Mouse (Mus musculus): ENCODE results near the gene Dync1i1. TPM values are rescaled to one million over a fixed set of nuclear protein-coding genes. Genes with fewer than 3 reads are reported as not detected.
A peak's percentile ranks its signal among the peaks of the same experiment; 100 is the strongest.

Dync1i1 gene
- total RNA-seq, 4 experiments from 2014 or later = 114 to 143 (median 126) TPM

DNA sequence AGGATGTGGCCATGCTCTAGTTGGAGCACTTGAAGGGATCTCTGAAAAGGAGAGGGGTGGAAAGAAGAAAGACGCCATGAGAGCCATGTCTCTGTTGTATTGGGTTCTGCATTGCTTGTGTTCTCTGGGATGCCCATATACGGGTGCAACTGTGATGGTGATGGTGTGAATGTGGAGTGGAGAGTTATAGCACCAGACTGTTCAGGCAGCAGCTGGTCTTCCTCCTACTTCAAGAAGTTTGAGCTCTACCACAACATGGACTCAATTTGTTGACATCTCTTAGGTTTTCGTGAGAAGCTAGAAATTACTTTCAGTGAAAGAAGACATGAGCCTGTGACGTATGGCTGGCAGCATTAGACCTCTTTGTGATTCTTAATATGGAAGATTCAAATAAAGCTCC lies 44.8 kb downstream of the Dync1i1 start:
- DNase-seq (ENCODE audit: low spot score in 2 of 2) = peak in 1 of 2 experiments; percentile 9

DNA sequence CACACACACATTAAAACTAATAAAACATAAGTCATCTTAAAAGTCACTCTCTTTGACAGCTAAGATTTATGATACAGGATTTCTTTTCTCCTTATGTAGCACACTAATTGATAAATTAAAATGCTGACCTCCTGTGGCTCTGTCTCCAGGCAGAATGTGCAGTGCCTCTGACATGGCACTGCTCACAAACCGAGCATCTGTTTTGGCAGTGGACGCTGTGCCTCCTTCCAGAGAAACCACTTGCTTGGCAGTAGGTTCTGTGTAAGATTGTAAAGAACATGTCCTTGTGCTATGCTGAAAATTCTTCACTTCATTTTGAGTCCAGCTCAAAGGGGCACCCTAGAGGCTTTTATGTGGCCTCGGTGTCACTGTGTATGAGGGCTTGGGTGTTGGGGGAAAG lies 50.0 kb downstream of the Dync1i1 start:
- no peak for DNase-seq (ENCODE audit: low spot score in 2 of 2)

DNA sequence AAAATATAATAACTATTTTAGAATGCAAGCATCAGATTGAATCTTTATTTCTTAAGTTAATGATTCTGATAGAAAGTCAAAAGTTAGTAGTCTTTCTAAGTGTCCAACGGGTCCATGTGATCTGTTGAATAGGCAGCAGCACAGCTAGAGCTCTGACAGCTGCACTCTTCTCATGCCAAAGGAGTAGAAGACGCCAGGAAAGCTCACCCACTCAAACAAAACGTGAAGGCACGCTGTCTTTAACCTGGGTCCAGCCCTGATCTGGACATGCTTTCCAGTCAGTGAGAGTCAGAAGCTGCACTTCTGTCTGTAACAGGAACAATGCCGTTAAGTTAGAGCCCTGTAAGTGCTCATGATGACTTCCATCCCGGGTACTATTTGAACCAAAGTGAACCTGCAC lies 56.3 kb downstream of the Dync1i1 start:
- no peak for DNase-seq (ENCODE audit: low spot score in 2 of 2)

DNA sequence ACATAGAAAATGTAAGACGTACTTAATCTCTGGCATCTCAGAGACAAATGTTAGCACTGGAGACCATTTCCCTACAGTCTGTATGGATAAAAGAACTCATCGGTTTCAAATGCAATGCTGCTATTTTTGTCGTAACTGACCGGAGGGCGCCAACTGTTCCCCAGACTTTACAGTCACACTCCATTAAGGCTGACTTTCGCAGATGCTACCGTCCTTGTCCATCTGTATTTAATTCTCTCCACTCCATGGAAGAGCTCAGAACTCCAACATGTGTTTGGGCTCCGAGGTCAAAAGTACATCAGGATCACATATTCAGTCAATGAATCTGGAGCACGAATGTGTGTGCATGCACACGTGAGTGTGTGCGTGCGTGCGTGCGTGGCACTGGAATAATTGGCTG lies 58.4 kb downstream of the Dync1i1 start:
- DNase-seq (ENCODE audit: low spot score in 2 of 2) = no peak

DNA sequence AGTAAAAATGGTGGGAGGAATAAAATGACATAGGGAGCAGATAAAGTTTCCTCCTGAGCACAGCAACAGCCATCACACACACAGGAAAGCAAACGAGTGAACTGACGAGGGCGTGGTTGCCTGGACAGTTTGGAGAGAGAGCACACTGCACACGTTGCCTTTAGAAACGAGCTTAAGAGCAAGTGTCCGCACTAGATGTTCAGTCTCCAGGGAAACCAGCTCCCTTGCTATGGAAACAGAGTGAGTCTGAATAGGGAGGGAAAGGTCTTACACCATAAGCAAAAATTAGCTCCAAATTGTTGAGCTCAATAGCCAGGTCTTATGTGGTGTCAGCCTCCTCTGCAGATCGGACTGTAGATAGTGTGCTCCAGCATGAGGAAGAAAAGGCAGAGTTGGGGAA lies 65.2 kb downstream of the Dync1i1 start:
- no peak for DNase-seq (ENCODE audit: low spot score in 2 of 2)

DNA sequence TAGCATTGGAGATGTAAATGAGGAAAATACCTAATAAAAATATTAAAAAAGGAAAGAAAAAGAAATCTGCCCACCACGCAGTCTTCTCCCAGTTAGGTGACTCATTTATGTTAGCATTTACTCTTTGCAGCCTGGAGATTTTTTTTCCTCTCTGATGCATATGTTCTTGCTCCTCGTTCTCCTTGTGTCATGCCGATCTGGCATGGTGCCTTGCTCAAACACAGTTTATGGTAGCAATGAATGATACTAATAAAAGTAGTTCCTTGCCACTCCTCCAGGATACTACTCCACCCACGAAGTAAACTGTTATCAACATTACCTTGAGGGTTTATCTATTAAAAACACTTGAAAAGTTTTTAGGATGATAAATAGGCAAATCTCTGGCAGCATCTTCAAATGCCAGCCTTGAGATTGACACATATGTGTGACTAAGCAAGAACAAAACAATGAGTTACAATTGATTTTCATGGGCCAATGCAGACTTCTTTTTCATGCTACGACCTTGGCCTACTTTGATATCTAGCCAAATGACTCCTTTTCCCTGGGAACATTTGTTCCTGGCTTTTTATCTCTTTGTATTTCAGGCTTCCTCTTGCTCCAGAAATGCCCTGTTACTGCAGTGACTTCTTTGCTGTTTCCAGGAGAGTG lies 68.8 kb downstream of the Dync1i1 start:
- DNase-seq (ENCODE audit: low spot score in 2 of 2) = peak in 1 of 2 experiments; percentile 26

DNA sequence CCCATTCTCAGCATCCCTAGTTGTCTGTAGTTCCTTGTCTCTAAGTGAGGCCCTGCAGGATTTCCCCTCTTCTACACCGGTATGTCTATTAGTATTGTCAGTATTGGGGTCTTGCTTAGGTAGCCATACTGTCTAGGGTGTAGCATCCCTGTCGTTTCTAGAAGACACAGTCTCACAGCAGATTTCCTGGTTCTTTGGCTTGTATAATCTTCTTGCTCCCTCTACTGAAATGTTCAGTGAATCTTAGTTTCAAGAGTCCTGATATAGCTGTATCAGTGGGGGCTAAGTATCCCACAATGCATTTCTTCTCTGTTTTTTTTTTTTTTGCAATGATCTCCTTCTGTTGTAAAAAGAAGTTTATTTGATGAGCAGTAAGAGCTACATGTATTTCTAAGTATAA lies 69.9 kb downstream of the Dync1i1 start:
- DNase-seq (ENCODE audit: low spot score in 2 of 2) = no peak

DNA sequence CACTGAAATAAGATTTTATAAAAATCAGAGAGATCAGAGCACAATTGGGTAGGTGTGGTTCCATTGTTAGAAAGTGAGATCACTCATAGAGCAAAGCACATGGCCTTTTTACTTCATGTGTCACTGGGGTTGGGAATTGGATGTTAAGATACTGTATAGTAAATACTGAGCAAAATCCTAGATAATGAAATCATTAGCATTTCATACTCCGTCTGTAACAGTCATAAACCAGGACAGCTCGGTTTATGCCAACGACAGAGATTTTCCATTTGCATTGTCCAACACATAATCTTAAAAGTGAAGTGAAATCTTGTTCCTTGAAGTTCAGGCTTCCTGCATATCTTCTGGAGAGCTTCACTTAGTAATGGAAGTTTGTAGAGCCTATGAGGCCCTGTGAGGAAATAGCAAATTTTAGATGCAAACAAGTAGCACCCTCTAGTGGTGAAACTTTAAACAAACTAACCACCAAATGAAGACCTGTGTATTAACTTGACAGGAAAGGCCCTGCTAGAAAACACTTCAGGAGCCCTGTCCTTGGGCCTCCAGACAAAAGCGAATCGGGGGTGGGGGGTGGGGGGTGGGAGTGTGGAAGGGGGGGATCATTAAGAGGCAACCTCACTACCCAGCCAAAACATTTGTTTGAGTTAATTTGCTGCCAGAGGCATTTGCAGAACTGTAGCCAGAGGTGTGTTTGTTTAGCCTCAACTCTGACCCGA lies 76.8 kb downstream of the Dync1i1 start:
- DNase-seq (ENCODE audit: low spot score in 2 of 2) = no peak

DNA sequence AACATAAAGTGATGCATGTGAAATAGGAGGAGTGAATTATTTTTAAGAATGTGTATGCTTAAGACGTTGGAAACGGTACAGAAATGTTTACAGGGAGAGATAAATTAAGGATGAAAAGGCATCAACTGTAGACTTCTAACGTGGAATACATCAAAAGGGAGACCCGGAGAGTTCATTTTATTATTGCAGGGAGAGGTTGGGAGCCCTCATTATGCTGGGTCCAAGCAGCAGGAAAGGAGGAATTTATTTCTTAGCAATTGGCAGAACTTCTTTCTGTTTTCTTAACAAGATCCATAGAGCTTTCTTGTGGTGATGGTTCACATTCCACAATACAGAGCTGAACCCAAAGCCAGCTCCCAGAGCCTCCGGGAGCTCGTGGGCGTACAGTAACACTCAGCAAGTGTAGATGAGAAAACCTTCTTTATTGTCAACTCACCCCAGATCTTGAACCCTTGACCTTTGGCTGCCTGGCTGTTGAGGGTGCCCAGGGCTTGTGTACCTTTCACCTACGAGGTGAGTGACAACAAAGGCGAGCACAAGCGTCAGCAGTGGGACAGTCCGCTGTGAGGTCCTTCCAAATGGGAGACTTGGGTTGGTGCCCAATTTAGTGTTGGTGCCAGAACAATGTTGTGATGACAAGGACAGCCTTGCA lies 77.5 kb downstream of the Dync1i1 start:
- no peak for DNase-seq (ENCODE audit: low spot score in 2 of 2)

DNA sequence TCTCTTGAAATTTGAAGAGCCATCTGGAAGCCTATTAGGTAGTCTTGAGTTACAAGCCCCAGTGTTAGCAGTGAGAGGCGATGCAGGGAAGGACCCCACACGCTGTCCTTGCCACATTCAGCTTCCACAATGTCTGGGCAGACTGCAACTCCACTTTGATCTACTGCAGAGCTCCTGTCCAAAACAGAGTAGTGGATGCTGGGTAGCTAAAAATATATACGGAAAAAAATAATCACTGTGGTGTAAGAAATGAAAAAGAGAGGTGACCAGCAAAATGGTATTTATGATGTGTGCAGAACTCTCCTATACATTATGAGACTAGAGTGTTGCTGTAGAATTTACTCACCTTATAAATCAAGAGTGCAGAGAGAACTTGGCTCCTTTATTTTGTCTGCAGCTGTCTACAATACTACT lies 82.6 kb downstream of the Dync1i1 start:
- no peak for DNase-seq (ENCODE audit: low spot score in 2 of 2)

DNA sequence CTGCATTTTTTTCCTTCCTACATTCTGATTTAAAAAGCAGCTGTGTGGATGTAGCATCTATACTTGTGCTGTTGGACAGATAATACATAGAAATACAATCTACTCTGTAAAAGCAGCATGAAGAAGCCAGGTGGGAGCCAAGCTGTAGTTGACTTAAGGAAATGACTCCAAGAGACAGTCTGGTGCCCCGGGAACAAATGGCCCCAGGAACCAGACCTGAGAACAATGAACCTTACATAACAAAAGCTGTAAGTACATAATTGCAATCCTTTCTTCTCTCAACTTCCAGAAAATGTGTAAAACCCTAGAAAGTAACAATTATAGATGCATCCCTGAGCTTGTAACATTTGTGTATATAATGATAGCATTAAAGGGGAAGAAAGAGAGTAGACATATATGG lies 86.6 kb downstream of the Dync1i1 start:
- no peak for DNase-seq (ENCODE audit: low spot score in 2 of 2)

DNA sequence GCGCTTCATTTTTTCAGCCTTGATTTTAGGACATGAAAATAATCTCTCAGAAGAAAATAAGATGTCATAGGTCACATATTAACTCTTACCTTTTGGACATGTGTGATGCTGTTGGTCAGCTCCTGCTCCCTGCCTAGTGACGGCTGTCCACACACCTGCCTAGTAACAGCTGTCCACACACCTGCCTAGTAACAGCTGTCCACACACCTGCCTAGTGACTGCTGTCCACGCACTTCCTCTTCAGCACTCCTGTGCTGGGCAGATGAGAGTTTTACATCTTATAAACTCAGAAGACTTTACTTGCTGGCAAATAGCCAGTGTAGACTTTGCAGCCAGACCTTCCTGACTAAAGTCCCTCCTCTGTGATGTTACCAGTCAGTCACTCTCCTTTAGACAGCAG lies 94.2 kb downstream of the Dync1i1 start:
- DNase-seq (ENCODE audit: low spot score in 2 of 2) = no peak

DNA sequence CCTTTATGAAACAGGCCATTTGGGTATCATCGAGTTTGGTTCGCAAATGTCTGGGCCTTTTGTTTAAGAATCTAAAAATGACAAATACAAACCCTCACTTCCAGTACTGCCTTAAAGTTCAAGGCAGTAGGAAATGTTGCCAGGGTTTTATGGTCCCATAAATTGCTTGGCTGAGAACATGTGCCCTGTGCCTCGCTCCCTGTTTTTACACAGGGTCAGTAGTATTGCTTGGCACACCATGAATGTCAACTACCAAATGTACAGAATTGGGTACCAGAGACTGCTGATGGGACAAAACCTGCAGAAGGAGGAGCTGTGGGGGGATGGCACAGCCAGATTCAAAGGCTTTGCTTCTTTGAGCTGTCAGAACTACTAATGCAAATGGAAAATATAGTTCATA lies 100.0 kb downstream of the Dync1i1 start:
- no peak for DNase-seq (ENCODE audit: low spot score in 2 of 2)

DNA sequence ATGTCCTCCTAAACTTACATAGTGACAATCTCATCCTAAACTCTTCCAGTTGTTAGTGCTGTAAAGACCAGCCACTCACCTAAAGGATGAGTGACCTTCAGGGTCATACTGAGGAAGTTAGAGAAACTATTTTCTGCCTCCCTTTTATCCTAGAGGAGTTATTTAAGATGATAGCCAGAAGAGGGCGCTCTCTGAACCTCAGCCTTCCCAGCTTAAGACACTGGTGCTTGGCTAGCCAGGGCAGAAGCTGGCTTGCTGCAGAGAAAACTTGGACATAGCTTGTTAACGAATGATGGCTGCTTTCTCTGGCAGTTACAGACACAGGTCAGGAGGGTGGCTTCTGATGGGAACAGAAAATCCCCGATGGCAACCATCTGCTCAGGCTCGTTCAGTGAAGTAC lies 101.6 kb downstream of the Dync1i1 start:
- DNase-seq (ENCODE audit: low spot score in 2 of 2) = no peak

DNA sequence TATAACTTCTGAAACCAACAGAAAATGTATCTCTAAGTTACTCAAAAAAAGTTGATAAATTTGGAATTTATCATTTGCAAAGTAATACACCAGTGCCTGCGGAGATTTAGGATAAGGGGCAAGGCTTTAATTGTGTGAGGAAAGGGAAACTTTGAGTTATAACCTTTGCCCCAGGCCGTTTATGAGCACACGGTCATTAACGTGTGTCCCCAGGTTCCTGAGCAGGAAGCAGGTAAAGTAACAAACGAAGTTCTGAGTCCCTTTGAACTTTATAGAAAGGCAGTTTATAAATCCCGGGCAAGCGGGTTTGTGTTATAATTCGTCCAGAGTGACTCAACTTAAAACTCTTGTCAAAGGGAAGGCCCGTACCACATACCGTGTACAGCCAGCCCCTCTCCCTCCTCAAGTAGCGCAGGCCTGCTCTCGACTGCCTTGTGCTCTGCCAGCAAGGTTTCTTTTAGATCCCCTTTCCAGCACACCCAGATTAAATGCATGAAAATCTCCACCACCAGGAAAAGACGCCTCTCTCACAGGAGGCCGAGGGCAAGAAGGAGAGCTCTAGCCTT lies 103.1 kb downstream of the Dync1i1 start:
- DNase-seq (ENCODE audit: low spot score in 2 of 2) = no peak

DNA sequence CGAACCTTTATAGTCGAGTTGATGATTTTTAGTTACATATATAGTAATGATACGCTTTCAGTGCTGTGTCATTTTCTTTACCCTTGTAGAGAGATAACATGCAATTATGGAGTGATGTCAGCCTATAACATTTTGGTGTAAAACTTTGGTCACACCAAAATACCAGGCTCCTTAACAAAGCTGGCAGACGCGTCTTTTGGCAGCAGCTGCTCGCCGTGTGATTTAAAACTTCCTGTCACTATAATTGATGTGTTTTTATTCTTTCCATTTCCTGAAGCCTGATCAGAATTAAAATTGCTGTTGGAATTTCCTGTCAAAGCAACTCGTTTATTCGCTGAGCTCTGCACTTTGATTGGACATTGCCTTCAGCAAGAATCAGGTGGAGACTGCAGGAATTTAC lies 103.7 kb downstream of the Dync1i1 start:
- DNase-seq (ENCODE audit: low spot score in 2 of 2) = no peak

DNA sequence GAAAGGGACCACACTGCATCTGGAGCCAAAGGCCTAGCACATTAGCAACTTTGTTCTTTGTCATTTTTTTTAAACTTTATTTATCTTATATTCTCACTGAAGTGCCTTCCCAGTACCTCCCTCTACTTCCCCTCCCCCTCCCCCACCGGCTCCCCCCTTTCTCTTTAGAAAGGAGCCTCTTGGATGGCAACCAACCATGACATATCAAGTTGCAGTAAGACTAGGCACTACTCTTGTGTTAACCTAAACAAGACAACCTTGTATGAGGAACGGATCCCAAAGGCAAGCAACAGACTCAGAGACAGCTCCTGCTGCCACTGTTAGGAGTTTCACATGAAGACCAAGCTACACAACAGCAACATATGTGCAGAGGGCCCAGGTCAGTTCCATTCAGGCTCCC lies 105.3 kb downstream of the Dync1i1 start:
- DNase-seq (ENCODE audit: low spot score in 2 of 2) = no peak

DNA sequence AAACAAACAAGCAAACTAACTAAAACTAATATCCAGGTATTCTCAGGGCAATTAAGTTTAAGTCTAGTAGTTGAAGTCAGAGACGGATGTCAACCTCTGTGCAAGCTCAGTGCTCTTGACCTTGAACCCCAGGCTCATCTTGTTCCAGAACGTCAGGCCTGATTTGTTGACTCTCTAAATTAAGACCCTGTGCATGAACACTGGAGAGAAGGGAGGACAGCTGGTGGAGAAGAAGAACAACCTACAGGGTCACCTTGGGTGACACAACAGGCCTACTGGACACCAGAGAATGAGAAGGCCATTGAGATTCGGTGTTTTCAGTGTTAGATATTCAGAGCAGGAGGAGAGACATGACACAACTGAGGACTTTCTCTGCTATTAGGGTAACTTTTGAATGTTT lies 105.8 kb downstream of the Dync1i1 start:
- DNase-seq (ENCODE audit: low spot score in 2 of 2) = no peak

DNA sequence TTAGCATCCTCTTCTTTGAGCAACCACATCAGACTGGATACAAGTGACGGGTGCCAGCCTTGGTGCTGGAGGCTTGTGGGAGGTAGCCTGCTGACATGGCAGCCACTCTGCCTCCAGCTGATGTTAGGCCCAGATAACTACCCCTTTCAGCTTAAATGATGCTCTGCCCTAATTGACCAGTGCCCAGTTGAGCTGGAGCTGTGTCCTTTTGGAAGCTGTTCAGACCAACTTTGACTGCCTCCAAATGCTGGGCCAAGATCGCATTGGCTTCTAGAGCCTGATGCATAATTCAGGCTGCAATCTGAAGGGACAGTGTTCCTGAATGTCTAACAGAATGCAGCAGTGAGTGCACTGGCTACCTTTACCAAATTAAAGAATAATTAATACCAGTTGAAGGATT lies 107.4 kb downstream of the Dync1i1 start:
- no peak for DNase-seq (ENCODE audit: low spot score in 2 of 2)

DNA sequence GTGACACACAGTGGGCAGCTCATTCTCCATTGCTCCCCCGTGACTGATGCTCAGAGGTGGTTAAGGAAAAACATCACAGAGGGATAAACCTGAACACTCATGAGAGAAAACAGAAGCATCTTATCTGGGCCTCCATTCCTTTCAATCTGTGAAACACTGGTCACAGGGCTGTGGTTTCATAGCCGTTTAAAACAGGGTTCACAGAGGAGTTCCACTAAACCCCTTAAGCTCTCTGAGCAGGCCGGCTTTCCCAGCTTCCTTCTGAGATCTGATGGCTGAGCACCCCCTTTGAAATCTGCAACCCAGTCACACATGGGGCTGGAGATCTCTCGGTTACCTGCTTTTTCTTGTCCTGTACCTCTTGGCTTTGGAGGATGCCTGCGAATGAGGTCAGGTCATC lies 117.0 kb downstream of the Dync1i1 start:
- no peak for DNase-seq (ENCODE audit: low spot score in 2 of 2)

DNA sequence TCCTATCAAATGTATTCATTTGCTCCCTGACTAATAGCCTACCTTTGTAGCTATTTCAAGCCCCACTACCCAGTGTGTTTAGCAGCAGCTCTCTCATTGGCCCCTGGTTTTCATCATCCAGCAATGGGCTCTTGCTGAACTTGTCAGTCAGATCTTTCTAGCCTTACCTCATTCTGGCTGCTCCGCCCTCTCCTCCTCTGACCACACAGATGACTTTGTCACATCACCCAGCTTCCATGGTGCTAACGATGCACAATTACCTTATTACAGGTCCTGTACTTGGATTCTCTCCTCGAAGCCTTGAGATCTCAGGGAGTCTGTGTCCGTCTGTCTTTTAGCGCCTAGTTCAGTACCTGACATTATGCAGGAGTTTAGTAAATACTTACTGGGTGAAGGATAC lies 120.7 kb downstream of the Dync1i1 start:
- DNase-seq (ENCODE audit: low spot score in 2 of 2) = no peak

DNA sequence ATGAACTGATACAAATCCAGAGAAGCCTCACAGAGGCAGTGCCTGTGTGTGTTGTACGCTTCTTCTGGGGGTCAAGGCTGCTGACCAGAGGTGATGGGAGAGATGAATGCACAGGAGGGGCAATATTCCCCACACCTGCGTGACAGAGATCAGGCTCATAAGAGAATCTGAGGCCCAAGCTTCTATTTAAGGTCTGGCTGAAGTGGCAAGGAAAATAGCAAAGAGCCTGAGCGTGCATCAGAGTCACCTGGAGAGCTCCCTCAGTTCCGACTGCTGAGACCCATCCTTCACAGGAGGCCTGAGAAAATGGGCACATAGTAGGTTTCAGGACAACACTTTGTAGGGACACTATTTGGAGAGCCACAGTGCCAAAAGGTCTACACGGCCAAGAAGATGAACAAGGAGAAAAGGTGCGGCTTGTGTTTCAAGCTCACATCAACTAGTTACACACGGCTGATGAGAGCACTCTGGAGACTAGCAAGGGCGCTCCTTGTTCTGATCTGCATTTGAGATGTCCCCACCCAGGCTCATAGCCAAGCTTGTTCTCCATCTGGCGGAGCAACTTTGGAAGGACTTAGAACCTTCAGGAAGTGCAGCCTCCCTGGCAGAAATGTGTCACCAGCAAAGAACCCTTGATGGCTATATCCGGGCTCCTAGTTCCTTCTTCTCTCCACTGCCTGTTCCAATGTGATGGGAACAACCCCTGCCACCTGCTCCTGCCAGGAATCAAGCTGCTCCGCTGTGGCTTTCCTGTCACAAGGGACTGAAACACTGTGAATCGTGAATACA lies 128.8 kb downstream of the Dync1i1 start:
- DNase-seq (ENCODE audit: low spot score in 2 of 2) = no peak

Data from left cerebral cortex, adult 8-10 months (tissue).